Mouse (Mus musculus): ENCODE results near the gene Snapin. TPM values are rescaled to one million over a fixed set of nuclear protein-coding genes. Genes with fewer than 3 reads are reported as not detected.

Snapin gene
- total and polyA plus RNA-seq, 2 experiments from 2014 or later: 49.7 to 102 TPM

- ATAC-seq: no peak
Measured at GRCm38 (mm10) chr3:90472213-90472612, 18.6 kb downstream of the Snapin start.

GRCm38 (mm10) chr3:90467618-90468300 lies 23.1 kb downstream of the Snapin start:
- no peak for DNase-seq (ENCODE audit: low spot score)
- H3K36me3 ChIP-seq (ENCODE audit: insufficient read depth, low read length): no peaks in the 10 kb centered on the region

More at GRCm38 (mm10) chr3:90472213-90472612, 18.6 kb downstream of the Snapin start:
- peak; percentile 60 for TF ChIP-seq CTCF (IDR thresholded peaks at IDR 0.05; ENCODE audit: low read depth)
- no peaks in the 10 kb centered on the region for H3K27me3 ChIP-seq (ENCODE audit: insufficient read depth, low read length)
- H3K9ac ChIP-seq (replicated peaks; ENCODE audit: low read length): no peak overlapping the region
- no peaks in the 10 kb centered on the region for H3K36me3 ChIP-seq (ENCODE audit: insufficient read depth, low read length)
- H3K4me2 ChIP-seq (ENCODE audit: low read depth, low read length): no peak overlapping the region
- no peak overlapping the region for H3K4me3 ChIP-seq (ENCODE audit: low read length)
- H3K27ac ChIP-seq: no peak overlapping the region
- no peaks in the 10 kb centered on the region for H3K4me1 ChIP-seq (ENCODE audit: insufficient read depth, low read length)
- 31% methylated on average over 3 of the region's 3 CpGs for WGBS
- no peaks in the 10 kb centered on the region for H3K9me3 ChIP-seq (ENCODE audit: low read length)
- peak; percentile 17 for DNase-seq (ENCODE audit: low spot score)

GRCm38 (mm10) chr3:90466311-90466766 lies 24.5 kb downstream of the Snapin start:
- Histone ChIP-seq H3K9ac (replicated peaks; ENCODE audit: low read length) (peak overlapping the region; percentile 49), H3K27ac (no peak overlapping the region), H3K4me2 (ENCODE audit: low read depth, low read length) (peak overlapping the region; percentile 96), H3K4me3 (ENCODE audit: low read length) (peak overlapping the region; percentile 56), H3K27me3 (ENCODE audit: insufficient read depth, low read length) (peaks cover 3% of the 10 kb centered on the region), H3K9me3 (ENCODE audit: low read length) (no peaks in the 10 kb centered on the region), H3K36me3 (ENCODE audit: insufficient read depth, low read length) (no peaks in the 10 kb centered on the region), H3K4me1 (ENCODE audit: insufficient read depth, low read length) (no peaks in the 10 kb centered on the region)
- ATAC-seq (peak; percentile 52), DNase-seq (ENCODE audit: low spot score) (peak; percentile 86)
- peak; percentile 86 for TF ChIP-seq CTCF (IDR thresholded peaks at IDR 0.05; ENCODE audit: low read depth)
- under 1% methylated on average over 15 of the region's 15 CpGs for WGBS

More at GRCm38 (mm10) chr3:90467618-90468300, 23.1 kb downstream of the Snapin start:
- no peak overlapping the region for H3K27ac ChIP-seq
- no peak overlapping the region for H3K4me3 ChIP-seq (ENCODE audit: low read length)
- peaks cover 3% of the 10 kb centered on the region for H3K27me3 ChIP-seq (ENCODE audit: insufficient read depth, low read length)
- no peaks in the 10 kb centered on the region for H3K9me3 ChIP-seq (ENCODE audit: low read length)
- WGBS: 92% methylated on average over 10 of the region's 10 CpGs
- H3K9ac ChIP-seq (replicated peaks; ENCODE audit: low read length): no peak overlapping the region
- no peak for ATAC-seq
- H3K4me2 ChIP-seq (ENCODE audit: low read depth, low read length): no peak overlapping the region
- no peaks in the 10 kb centered on the region for H3K4me1 ChIP-seq (ENCODE audit: insufficient read depth, low read length)
- peak; percentile 3; the same call in 1 of the 2 replicates for TF ChIP-seq CTCF (IDR thresholded peaks at IDR 0.05; ENCODE audit: low read depth)

GRCm38 (mm10) chr3:90465686-90466310 lies 25.0 kb downstream of the Snapin start, which contains the start of gene Npr1:
TSS of gene Npr1 (minus strand) at chr3:90465866.
- ATAC-seq (peak; percentile 41), DNase-seq (ENCODE audit: low spot score) (no peak)
- H3K9me3 ChIP-seq (ENCODE audit: low read length): no peaks in the 10 kb centered on the region
- H3K27ac ChIP-seq: no peak within 1 kb of the TSS
- H3K36me3 ChIP-seq (ENCODE audit: insufficient read depth, low read length): no peaks in the 10 kb centered on the region
- peak within 1 kb of the TSS; percentile 56 for H3K4me3 ChIP-seq (ENCODE audit: low read length)
- H3K9ac ChIP-seq (replicated peaks; ENCODE audit: low read length): peak within 1 kb of the TSS; percentile 49
- no peak for TF ChIP-seq CTCF (IDR thresholded peaks at IDR 0.05; ENCODE audit: low read depth)
- peak within 1 kb of the TSS; percentile 96 for H3K4me2 ChIP-seq (ENCODE audit: low read depth, low read length)
- peaks cover 3% of the 10 kb centered on the region for H3K27me3 ChIP-seq (ENCODE audit: insufficient read depth, low read length)
- 0% methylated on average over 26 of the region's 49 CpGs for WGBS
- H3K4me1 ChIP-seq (ENCODE audit: insufficient read depth, low read length): no peaks in the 10 kb centered on the region

GRCm38 (mm10) chr3:90465081-90465685 lies 25.6 kb downstream of the Snapin start:
- DNase-seq (ENCODE audit: low spot score): peak; percentile 22
- no peaks in the 10 kb centered on the region for H3K36me3 ChIP-seq (ENCODE audit: insufficient read depth, low read length)

GRCm38 (mm10) chr3:90464552-90465080 lies 26.2 kb downstream of the Snapin start:
- ATAC-seq: peak; percentile 12; the same call in 1 of the 2 replicates
- no peak for TF ChIP-seq CTCF (IDR thresholded peaks at IDR 0.05; ENCODE audit: low read depth)
- Histone ChIP-seq H3K9ac (replicated peaks; ENCODE audit: low read length) (no peak overlapping the region; the same call in 1 of the 2 replicates), H3K4me2 (ENCODE audit: low read depth, low read length) (peak overlapping the region; percentile 96), H3K27ac (no peak overlapping the region), H3K9me3 (ENCODE audit: low read length) (no peaks in the 10 kb centered on the region), H3K27me3 (ENCODE audit: insufficient read depth, low read length) (peaks cover 3% of the 10 kb centered on the region), H3K4me3 (ENCODE audit: low read length) (peak overlapping the region; percentile 56), H3K4me1 (ENCODE audit: insufficient read depth, low read length) (no peaks in the 10 kb centered on the region), H3K36me3 (ENCODE audit: insufficient read depth, low read length) (no peaks in the 10 kb centered on the region)
- 9% methylated on average over 37 of the region's 37 CpGs for WGBS
- no peak for DNase-seq (ENCODE audit: low spot score)

More at GRCm38 (mm10) chr3:90465081-90465685, 25.6 kb downstream of the Snapin start:
- no peak for TF ChIP-seq CTCF (IDR thresholded peaks at IDR 0.05; ENCODE audit: low read depth)
- Histone ChIP-seq H3K4me2 (ENCODE audit: low read depth, low read length) (peak overlapping the region; percentile 96), H3K4me1 (ENCODE audit: insufficient read depth, low read length) (no peaks in the 10 kb centered on the region), H3K27ac (no peak overlapping the region), H3K4me3 (ENCODE audit: low read length) (peak overlapping the region; percentile 56), H3K9ac (replicated peaks; ENCODE audit: low read length) (peak overlapping the region; percentile 49), H3K9me3 (ENCODE audit: low read length) (no peaks in the 10 kb centered on the region), H3K27me3 (ENCODE audit: insufficient read depth, low read length) (peaks cover 3% of the 10 kb centered on the region)
- WGBS: under 1% methylated on average over 73 of the region's 75 CpGs
- ATAC-seq: peak; percentile 52

Data from hindbrain, postnatal 0 days (tissue).